Mouse (Mus musculus) hindbrain, embryonic 16.5 days (tissue): ENCODE measurements at regions not wholly inside any gene's neighbourhood (a gene's known extent, or its start where the extent isn't known, plus 50 kb on each side); places are given as distances from the start of the nearest gene placed in this dataset.

Experiments
- ATAC-seq: fragments of 200-750 bp; cut with Nextera tagmentation; 2 replicates; pipeline ENCODE4 v1.8.0; 2017; ENCODE audit warnings: moderate TSS enrichment, moderate library complexity
- H3K27ac ChIP-seq: fragments of 300-500 bp; sonication (generic); 2 replicates; pipeline ENCODE4 v1.5.1; 2014; ENCODE audit warnings: low read depth, mild to moderate bottlenecking, control low read depth, low read length, moderate library complexity
- H3K27me3 ChIP-seq: fragments of 300-500 bp; sonication (generic); replicated peaks from 2 replicates; pipeline ENCODE4 v1.6.1; 2014; ENCODE audit warnings: low read length; ENCODE audit not compliant: control insufficient read depth, insufficient read depth
- H3K36me3 ChIP-seq: fragments of 300-500 bp; sonication (generic); 2 replicates; pipeline ENCODE4 v1.6.1; 2014; ENCODE audit warnings: mild to moderate bottlenecking, low read length, moderate library complexity, mixed read lengths; ENCODE audit not compliant: control insufficient read depth, insufficient read depth
- H3K4me1 ChIP-seq: fragments of 300-500 bp; sonication (generic); 2 replicates; pipeline ENCODE4 v1.6.1; 2014; ENCODE audit warnings: low read depth, low read length; ENCODE audit not compliant: control insufficient read depth, insufficient read depth
- H3K4me2 ChIP-seq: fragments of 300-500 bp; sonication (generic); 2 replicates; pipeline ENCODE4 v1.6.1; 2014; ENCODE audit warnings: mild to moderate bottlenecking, low read length, control low read depth, moderate library complexity
- H3K4me3 ChIP-seq: fragments of 300-500 bp; sonication (generic); 2 replicates; pipeline ENCODE4 v1.5.1; 2014; ENCODE audit warnings: mild to moderate bottlenecking, low read length, control low read depth, moderate library complexity
- H3K9ac ChIP-seq: fragments of 300-500 bp; sonication (generic); 2 replicates; pipeline ENCODE4 v1.6.1; 2014; ENCODE audit warnings: low read depth, mild to moderate bottlenecking, control low read depth, low read length, moderate library complexity
- H3K9me3 ChIP-seq: fragments of 300-500 bp; sonication (generic); 2 replicates; pipeline ENCODE4 v1.6.1; 2014; ENCODE audit warnings: mild to moderate bottlenecking, low read length, moderate library complexity; ENCODE audit not compliant: control insufficient read depth
- WGBS: fragments of 180-500 bp; shearing (Covaris S2); extraction: QIAGEN DNeasy Blood & Tissue Kit; methylation state at CpG from one replicate; pipeline ENCODE4 v1.1.7; 2014; 5-methylcytosine and 5-hydroxymethylcytosine counted together

DNA sequence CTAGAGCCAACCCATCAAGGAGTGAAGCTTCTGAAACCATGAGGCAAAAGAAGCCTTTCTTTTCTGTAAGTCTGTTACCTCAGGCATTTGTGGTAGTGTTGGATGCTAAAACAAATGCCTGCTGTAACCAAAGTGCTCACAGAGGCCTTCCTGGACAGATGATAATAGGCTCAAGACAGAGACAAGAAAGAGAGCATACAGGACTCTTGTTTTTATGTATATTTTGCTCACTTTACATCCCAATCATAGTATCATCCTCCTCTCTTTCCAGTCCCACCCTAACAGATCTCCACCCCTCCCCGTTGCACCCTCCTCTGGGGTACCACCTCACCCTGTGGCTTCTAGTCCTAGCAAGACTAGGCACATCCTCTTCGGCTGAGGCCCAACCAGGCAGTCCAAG, 262.7 kb downstream of the Lurap1l start:
- no peak overlapping the region for H3K4me2 ChIP-seq
- no peaks in the 10 kb centered on the region for H3K4me1 ChIP-seq
- no peaks in the 10 kb centered on the region for H3K36me3 ChIP-seq
- no peaks in the 10 kb centered on the region for H3K27me3 ChIP-seq
- H3K4me3 ChIP-seq = no peak overlapping the region
- ATAC-seq = no peak
- H3K9ac ChIP-seq = no peak overlapping the region
- no peaks in the 10 kb centered on the region for H3K9me3 ChIP-seq
- WGBS = 86% methylated on average over 2 of the region's 2 CpGs
- no peak overlapping the region for H3K27ac ChIP-seq

DNA sequence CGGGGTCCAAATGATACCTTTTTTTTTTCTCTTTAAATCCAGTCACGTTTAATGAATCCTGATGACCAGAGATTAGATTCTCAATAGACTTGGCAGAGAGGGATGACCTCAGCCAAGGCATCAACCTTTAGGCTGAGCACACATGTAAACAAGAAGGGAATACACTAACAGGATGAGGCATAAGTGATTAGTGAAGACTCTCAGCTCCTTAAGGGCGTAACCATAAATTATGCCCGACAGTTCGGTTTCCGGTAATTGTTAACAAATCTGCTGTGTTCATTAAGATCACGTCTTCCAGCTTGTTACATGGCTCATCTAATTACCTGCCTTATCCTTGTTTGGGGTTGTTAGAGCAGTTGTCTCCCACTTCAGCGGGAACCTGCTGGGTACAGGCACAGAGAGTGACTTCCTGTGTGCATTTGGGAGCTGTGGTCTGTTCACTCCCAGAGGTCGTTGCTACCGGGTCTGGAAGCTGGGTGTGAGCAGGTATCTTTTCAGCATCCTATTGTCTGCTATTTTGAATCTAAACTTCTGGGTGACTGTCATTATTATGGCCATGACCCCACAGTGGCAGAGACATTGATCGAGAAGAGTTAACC, 265.1 kb downstream of the Mpdz start:
- H3K4me2 ChIP-seq = no peak overlapping the region
- no peaks in the 10 kb centered on the region; the same call in 1 of the 2 replicates for H3K4me1 ChIP-seq
- WGBS = 63% methylated on average over 11 of the region's 11 CpGs
- H3K36me3 ChIP-seq = no peaks in the 10 kb centered on the region
- no peak overlapping the region for H3K27ac ChIP-seq
- ATAC-seq = no peak
- H3K27me3 ChIP-seq = no peaks in the 10 kb centered on the region
- no peaks in the 10 kb centered on the region for H3K9me3 ChIP-seq
- H3K4me3 ChIP-seq = no peak overlapping the region
- no peak overlapping the region for H3K9ac ChIP-seq

DNA sequence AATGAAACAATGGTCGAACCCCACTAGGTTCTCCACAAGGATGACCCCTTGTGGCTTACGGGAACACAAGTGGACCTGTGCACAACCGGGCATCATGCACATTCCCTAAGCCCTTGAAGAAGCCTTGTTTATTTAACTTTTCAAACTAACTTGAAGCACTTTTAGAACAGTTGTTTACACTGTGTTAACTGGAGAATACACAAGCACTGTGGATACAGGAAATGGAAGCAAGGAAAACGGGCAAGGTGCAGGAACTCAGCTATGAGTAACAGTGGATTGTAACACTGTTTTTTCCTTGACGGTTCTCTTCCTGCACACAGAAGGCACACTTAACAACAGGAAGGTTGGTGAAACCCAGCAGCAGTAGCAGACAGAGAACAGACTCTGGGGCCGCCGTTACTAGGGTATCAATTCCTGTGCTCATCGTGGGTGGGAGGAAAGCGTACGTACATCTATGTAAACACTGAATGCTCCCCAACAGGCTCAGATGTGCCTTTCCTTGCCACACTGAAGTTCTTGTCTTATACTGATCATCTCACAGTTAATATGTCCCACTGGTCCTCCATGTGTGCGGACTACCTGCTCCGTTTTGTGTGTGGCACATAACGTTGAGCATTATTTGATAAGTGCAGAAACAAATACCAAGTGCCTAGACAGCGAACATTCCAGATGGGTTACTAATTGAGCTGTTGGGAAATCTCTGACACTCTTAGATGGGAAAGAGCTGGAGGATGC, 264.4 kb downstream of the Mpdz start:
- ATAC-seq = peak; percentile 67
- Histone ChIP-seq H3K27me3 (no peaks in the 10 kb centered on the region), H3K27ac (no peak overlapping the region), H3K4me1 (no peaks in the 10 kb centered on the region; the same call in 1 of the 2 replicates), H3K4me2 (no peak overlapping the region), H3K9me3 (no peaks in the 10 kb centered on the region), H3K9ac (no peak overlapping the region), H3K4me3 (no peak overlapping the region), H3K36me3 (no peaks in the 10 kb centered on the region)
- WGBS = 73% methylated on average over 14 of the region's 14 CpGs

- WGBS = 0% methylated on average over 12 of the region's 12 CpGs
- peak; percentile 98 for ATAC-seq
- Histone ChIP-seq H3K9me3 (no peaks in the 10 kb centered on the region), H3K4me1 (no peaks in the 10 kb centered on the region; the same call in 1 of the 2 replicates), H3K27ac (no peak overlapping the region), H3K9ac (peak overlapping the region; percentile 3; the same call in 1 of the 2 replicates), H3K27me3 (no peaks in the 10 kb centered on the region), H3K36me3 (no peaks in the 10 kb centered on the region), H3K4me2 (peak overlapping the region; percentile 29; the same call in 1 of the 2 replicates), H3K4me3 (no peak overlapping the region)
Measured at GRCm38 (mm10) chr4:81178782-81179135, 263.9 kb downstream of the Mpdz start.

DNA sequence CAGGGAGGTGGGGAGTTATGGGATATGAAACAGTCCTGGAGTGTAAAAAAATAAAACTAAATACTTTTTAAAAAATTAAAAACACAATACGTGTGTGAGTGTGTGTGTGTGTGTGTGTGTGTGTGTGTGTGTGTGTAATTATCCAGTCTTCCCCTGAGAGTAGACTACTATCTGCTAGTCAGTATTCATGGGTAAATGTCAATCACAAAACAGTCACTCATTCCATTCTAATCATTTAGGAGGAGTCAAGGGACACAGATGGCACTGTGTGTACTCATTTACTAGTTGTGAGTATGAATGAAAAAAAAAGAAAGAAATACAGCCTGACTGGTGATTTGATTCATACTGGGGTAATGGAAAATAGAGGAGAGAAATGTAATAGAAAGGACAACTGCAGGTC, 226.5 kb downstream of the Mpdz start:
- Histone ChIP-seq H3K36me3 (no peaks in the 10 kb centered on the region), H3K9ac (no peak overlapping the region), H3K4me2 (no peak overlapping the region), H3K4me3 (no peak overlapping the region), H3K9me3 (no peaks in the 10 kb centered on the region), H3K27me3 (no peaks in the 10 kb centered on the region), H3K27ac (no peak overlapping the region), H3K4me1 (no peaks in the 10 kb centered on the region)
- no peak for ATAC-seq
- 73% methylated on average over 1 of the region's 1 CpGs for WGBS

DNA sequence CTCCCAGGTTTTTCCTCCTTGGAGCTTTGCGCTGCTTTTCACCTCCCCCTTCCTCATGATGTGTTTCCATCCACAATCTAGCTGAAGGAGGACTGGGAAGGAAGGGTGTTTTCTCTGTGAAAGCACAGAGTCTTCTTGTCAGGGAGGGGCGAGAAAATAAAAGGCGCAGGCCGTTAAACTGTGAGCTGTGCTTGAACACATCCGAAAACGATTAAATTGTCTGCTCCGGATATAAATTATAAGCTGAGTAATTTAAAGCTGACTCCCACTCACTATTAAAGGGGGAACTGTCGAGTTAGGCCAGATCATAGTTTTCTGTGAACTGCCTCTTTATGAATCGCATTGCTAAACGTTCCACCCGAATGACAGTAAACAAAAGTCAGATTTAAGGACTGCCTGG, 224.6 kb downstream of the Mpdz start:
- Histone ChIP-seq H3K36me3 (no peaks in the 10 kb centered on the region), H3K27me3 (no peaks in the 10 kb centered on the region), H3K4me2 (0 out of 2 replicates have a peak overlapping the region, but pooled peaks have one; percentile 3), H3K9ac (no peak overlapping the region), H3K4me1 (no peaks in the 10 kb centered on the region), H3K9me3 (no peaks in the 10 kb centered on the region), H3K27ac (no peak overlapping the region), H3K4me3 (no peak overlapping the region)
- ATAC-seq = peak; percentile 48; the same call in 1 of the 2 replicates
- WGBS = 39% methylated on average over 11 of the region's 11 CpGs

DNA sequence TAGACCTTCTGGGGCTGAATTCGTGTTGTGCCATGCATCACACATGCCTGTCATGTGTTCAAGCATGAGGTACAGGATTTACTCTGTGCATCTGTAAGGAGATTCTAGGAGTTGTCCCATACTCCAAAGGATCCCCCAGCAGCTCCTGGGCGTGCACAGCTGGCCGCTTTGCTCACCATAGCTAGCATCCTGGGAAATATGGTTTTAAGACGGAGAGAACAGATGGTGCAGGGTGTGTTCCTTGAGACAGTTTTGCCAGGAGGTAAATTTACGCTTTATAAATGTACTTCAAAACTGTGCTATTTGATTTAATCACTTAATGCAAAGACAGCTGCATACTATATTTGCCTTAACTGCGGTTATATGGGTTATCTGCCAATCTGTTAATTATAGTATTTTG, 220.6 kb downstream of the Mpdz start:
- H3K9ac ChIP-seq = no peak overlapping the region
- 67% methylated on average over 6 of the region's 6 CpGs for WGBS
- no peaks in the 10 kb centered on the region for H3K27me3 ChIP-seq
- H3K4me3 ChIP-seq = no peak overlapping the region
- no peak overlapping the region for H3K4me2 ChIP-seq
- no peaks in the 10 kb centered on the region for H3K9me3 ChIP-seq
- H3K4me1 ChIP-seq = no peaks in the 10 kb centered on the region
- ATAC-seq = no peak
- no peak overlapping the region for H3K27ac ChIP-seq
- no peaks in the 10 kb centered on the region for H3K36me3 ChIP-seq

GRCm38 (mm10) chr4:81222468-81223175, 220.0 kb downstream of the Mpdz start:
- no peak overlapping the region for H3K4me2 ChIP-seq
- H3K27me3 ChIP-seq = no peaks in the 10 kb centered on the region
- 69% methylated on average over 5 of the region's 5 CpGs for WGBS
- H3K27ac ChIP-seq = no peak overlapping the region
- H3K9ac ChIP-seq = no peak overlapping the region
- no peak overlapping the region for H3K4me3 ChIP-seq
- H3K36me3 ChIP-seq = no peaks in the 10 kb centered on the region
- no peak for ATAC-seq
- no peaks in the 10 kb centered on the region for H3K9me3 ChIP-seq
- H3K4me1 ChIP-seq = no peaks in the 10 kb centered on the region
